Mouse (Mus musculus): ENCODE measurements at regions not wholly inside any gene's neighbourhood (a gene's known extent, or its start where the extent isn't known, plus 50 kb on each side); places are given as distances from the start of the nearest gene placed in this dataset.

DNA sequence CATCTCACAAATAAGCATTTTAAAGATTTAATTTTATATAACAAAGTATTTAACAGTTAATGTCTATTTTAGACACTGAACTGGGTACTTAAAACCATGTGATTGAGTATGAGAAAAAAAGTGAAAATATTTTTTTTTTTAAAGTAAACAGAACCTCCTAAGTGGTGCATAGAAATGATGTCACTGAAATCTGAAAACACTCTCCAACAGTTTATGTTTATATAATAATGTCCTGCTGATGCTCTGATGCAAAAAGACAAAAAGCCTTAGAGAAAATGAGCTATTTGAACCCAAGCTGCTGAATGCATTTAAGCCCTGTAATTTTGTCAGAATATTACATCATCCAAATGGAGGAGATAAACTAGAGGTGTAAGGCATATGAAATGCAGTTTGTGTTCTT, 3447.1 kb downstream of the 9330182O14Rik start:
- no peaks in the 10 kb centered on the region for H3K36me3 ChIP-seq (ENCODE audit: control insufficient read depth, insufficient read depth, low read length)
- no peaks in the 10 kb centered on the region for H3K27me3 ChIP-seq (ENCODE audit: control insufficient read depth, insufficient read depth, low read length)
- no peaks in the 10 kb centered on the region for H3K9me3 ChIP-seq (ENCODE audit: control insufficient read depth, low read depth, low read length)
- no peak overlapping the region for H3K4me2 ChIP-seq (replicated peaks; ENCODE audit: low read depth, low read length)
- H3K9ac ChIP-seq (replicated peaks; ENCODE audit: low read depth, low read length): no peak overlapping the region
- no peak overlapping the region for H3K27ac ChIP-seq (ENCODE audit: low read length)
- no peak for ATAC-seq (ENCODE audit: insufficient number of reproducible peaks, insufficient read depth, low FRiP score, low read depth)
- H3K4me1 ChIP-seq (ENCODE audit: control insufficient read depth, insufficient read depth, low read length): no peaks in the 10 kb centered on the region
- H3K4me3 ChIP-seq (ENCODE audit: low read depth, low read length): no peak overlapping the region

GRCm38 (mm10) chr15:43585751-43586150, 3451.6 kb downstream of the 9330182O14Rik start:
- Histone ChIP-seq H3K9ac (replicated peaks; ENCODE audit: low read depth, low read length) (no peak overlapping the region), H3K4me3 (ENCODE audit: low read depth, low read length) (no peak overlapping the region), H3K27me3 (ENCODE audit: control insufficient read depth, insufficient read depth, low read length) (no peaks in the 10 kb centered on the region), H3K4me2 (replicated peaks; ENCODE audit: low read depth, low read length) (no peak overlapping the region), H3K9me3 (ENCODE audit: control insufficient read depth, low read depth, low read length) (no peaks in the 10 kb centered on the region), H3K36me3 (ENCODE audit: control insufficient read depth, insufficient read depth, low read length) (no peaks in the 10 kb centered on the region), H3K27ac (ENCODE audit: low read length) (no peak overlapping the region), H3K4me1 (ENCODE audit: control insufficient read depth, insufficient read depth, low read length) (no peaks in the 10 kb centered on the region)
- WGBS: 87% methylated on average over 4 of the region's 4 CpGs
- no peak for ATAC-seq (ENCODE audit: insufficient number of reproducible peaks, insufficient read depth, low FRiP score, low read depth)

DNA sequence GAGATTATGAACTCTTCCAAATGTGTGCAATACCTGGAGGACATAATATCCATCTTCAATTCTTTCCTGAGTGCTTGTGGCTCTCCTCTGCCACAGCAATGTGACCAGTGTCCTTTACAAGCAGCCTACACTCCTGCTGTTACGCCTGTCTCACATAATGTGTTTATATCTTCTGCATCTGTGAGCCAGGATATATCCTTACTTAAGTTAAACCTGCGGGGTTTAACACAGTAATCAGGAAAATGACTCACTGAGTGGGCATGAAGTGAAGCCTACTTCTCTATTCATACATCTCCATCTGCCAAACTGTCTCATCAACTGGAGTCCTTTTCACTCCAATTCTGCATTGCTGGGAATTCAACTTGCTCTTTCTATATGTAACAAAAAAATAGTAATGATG, 3453.9 kb downstream of the 9330182O14Rik start:
- Histone ChIP-seq H3K27ac (ENCODE audit: low read length) (no peak overlapping the region), H3K27me3 (ENCODE audit: control insufficient read depth, insufficient read depth, low read length) (no peaks in the 10 kb centered on the region), H3K36me3 (ENCODE audit: control insufficient read depth, insufficient read depth, low read length) (no peaks in the 10 kb centered on the region), H3K4me2 (replicated peaks; ENCODE audit: low read depth, low read length) (no peak overlapping the region), H3K4me3 (ENCODE audit: low read depth, low read length) (no peak overlapping the region), H3K9ac (replicated peaks; ENCODE audit: low read depth, low read length) (no peak overlapping the region), H3K9me3 (ENCODE audit: control insufficient read depth, low read depth, low read length) (no peaks in the 10 kb centered on the region), H3K4me1 (ENCODE audit: control insufficient read depth, insufficient read depth, low read length) (no peaks in the 10 kb centered on the region)
- no peak for ATAC-seq (ENCODE audit: insufficient number of reproducible peaks, insufficient read depth, low FRiP score, low read depth)
- WGBS: 53% methylated on average over 2 of the region's 2 CpGs

GRCm38 (mm10) chr15:43607700-43608099, 3473.5 kb downstream of the 9330182O14Rik start:
- no peaks in the 10 kb centered on the region for H3K27me3 ChIP-seq (ENCODE audit: control insufficient read depth, insufficient read depth, low read length)
- H3K4me1 ChIP-seq (ENCODE audit: control insufficient read depth, insufficient read depth, low read length): no peaks in the 10 kb centered on the region
- no peak overlapping the region for H3K4me3 ChIP-seq (ENCODE audit: low read depth, low read length)
- no peak overlapping the region for H3K27ac ChIP-seq (ENCODE audit: low read length)
- WGBS: 79% methylated on average over 4 of the region's 4 CpGs
- ATAC-seq (ENCODE audit: insufficient number of reproducible peaks, insufficient read depth, low FRiP score, low read depth): no peak
- H3K9me3 ChIP-seq (ENCODE audit: control insufficient read depth, low read depth, low read length): no peaks in the 10 kb centered on the region
- H3K9ac ChIP-seq (replicated peaks; ENCODE audit: low read depth, low read length): no peak overlapping the region
- H3K4me2 ChIP-seq (replicated peaks; ENCODE audit: low read depth, low read length): no peak overlapping the region
- no peaks in the 10 kb centered on the region for H3K36me3 ChIP-seq (ENCODE audit: control insufficient read depth, insufficient read depth, low read length)

DNA sequence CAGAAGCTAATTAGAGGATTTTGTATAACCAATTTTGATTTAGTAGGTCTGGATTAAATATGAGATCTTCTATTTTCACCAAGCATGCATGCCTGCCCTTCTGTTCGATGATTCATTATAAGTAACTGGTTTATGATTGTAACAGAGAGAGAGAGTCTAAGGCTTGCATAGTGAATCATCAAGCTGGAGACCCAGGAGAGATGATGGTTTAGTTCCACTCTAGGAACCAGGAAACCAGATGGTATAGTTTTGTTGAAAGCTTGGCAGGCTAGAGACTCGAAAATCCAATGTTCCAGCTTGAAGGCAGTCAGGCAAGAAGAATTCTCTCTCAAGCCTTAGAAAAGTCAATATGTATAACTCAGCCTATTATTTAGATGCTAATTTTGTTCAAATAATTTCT, 3475.7 kb downstream of the 9330182O14Rik start:
- Histone ChIP-seq H3K4me3 (ENCODE audit: low read depth, low read length) (no peak overlapping the region), H3K4me2 (replicated peaks; ENCODE audit: low read depth, low read length) (no peak overlapping the region), H3K4me1 (ENCODE audit: control insufficient read depth, insufficient read depth, low read length) (no peaks in the 10 kb centered on the region), H3K36me3 (ENCODE audit: control insufficient read depth, insufficient read depth, low read length) (no peaks in the 10 kb centered on the region), H3K27ac (ENCODE audit: low read length) (no peak overlapping the region), H3K9me3 (ENCODE audit: control insufficient read depth, low read depth, low read length) (no peaks in the 10 kb centered on the region), H3K27me3 (ENCODE audit: control insufficient read depth, insufficient read depth, low read length) (no peaks in the 10 kb centered on the region), H3K9ac (replicated peaks; ENCODE audit: low read depth, low read length) (no peak overlapping the region)
- 85% methylated on average over 2 of the region's 2 CpGs for WGBS
- ATAC-seq (ENCODE audit: insufficient number of reproducible peaks, insufficient read depth, low FRiP score, low read depth): no peak

DNA sequence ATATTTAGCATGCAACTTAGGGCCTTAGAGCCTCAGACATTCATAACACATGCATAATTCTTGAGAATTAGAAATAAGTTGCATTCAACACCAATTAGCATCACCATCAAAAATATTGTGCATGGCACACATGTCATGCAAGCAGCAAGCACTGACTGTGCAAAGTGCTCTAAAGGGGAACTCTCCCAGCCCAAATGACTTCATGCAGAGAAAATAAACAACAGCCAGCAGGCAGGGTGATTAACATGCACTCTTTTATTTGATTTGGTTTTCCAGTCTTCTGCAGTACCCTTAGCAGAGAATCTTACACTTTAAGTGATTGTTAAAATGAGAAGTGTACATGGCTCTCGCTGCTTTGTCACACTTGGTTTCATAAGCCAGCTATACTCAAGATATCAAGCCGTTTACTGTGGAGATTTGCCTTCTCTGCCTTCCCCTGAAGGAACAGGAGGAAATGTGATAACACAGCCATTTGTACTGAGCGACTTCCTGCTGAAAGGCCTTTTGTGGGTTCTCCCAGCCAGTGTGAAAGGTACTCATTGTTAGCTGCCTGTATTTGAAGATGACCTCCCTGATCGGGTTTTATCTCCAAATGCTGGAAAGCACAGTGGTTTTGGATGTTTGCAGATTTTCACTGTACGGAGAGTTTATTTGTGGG, 3480.0 kb downstream of the 9330182O14Rik start:
- no peak overlapping the region for H3K4me3 ChIP-seq (ENCODE audit: low read depth, low read length)
- no peaks in the 10 kb centered on the region for H3K9me3 ChIP-seq (ENCODE audit: control insufficient read depth, low read depth, low read length)
- no peak for ATAC-seq (ENCODE audit: insufficient number of reproducible peaks, insufficient read depth, low FRiP score, low read depth)
- no peak overlapping the region for H3K4me2 ChIP-seq (replicated peaks; ENCODE audit: low read depth, low read length)
- no peaks in the 10 kb centered on the region for H3K27me3 ChIP-seq (ENCODE audit: control insufficient read depth, insufficient read depth, low read length)
- H3K27ac ChIP-seq (ENCODE audit: low read length): no peak overlapping the region
- no peaks in the 10 kb centered on the region for H3K36me3 ChIP-seq (ENCODE audit: control insufficient read depth, insufficient read depth, low read length)
- no peak overlapping the region for H3K9ac ChIP-seq (replicated peaks; ENCODE audit: low read depth, low read length)
- H3K4me1 ChIP-seq (ENCODE audit: control insufficient read depth, insufficient read depth, low read length): no peaks in the 10 kb centered on the region
- WGBS: 38% methylated on average over 5 of the region's 5 CpGs

DNA sequence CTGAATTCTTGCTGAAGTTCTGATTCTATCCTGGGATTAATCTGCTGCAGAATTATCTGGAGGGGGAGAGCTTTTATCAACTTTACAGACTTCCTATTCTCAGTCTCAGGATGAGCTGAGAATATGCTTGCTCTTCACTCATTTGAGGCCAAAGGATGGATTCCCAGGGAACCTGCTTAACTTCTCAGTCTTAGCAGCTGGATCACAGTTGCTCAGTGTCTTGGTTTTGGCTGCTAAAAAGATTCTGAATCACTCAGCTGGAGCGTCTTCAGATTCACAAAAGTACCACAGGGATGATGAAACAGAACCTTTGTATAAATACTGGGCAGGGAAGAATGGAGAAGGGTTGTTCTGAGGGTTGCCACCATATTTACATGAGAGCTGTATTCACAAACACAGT, 3481.6 kb downstream of the 9330182O14Rik start:
- no peak for ATAC-seq (ENCODE audit: insufficient number of reproducible peaks, insufficient read depth, low FRiP score, low read depth)
- Histone ChIP-seq H3K36me3 (ENCODE audit: control insufficient read depth, insufficient read depth, low read length) (no peaks in the 10 kb centered on the region), H3K4me3 (ENCODE audit: low read depth, low read length) (no peak overlapping the region), H3K9ac (replicated peaks; ENCODE audit: low read depth, low read length) (no peak overlapping the region), H3K9me3 (ENCODE audit: control insufficient read depth, low read depth, low read length) (no peaks in the 10 kb centered on the region), H3K27ac (ENCODE audit: low read length) (no peak overlapping the region), H3K4me1 (ENCODE audit: control insufficient read depth, insufficient read depth, low read length) (no peaks in the 10 kb centered on the region), H3K4me2 (replicated peaks; ENCODE audit: low read depth, low read length) (no peak overlapping the region), H3K27me3 (ENCODE audit: control insufficient read depth, insufficient read depth, low read length) (no peaks in the 10 kb centered on the region)
- WGBS: 82% methylated on average over 1 of the region's 1 CpGs

DNA sequence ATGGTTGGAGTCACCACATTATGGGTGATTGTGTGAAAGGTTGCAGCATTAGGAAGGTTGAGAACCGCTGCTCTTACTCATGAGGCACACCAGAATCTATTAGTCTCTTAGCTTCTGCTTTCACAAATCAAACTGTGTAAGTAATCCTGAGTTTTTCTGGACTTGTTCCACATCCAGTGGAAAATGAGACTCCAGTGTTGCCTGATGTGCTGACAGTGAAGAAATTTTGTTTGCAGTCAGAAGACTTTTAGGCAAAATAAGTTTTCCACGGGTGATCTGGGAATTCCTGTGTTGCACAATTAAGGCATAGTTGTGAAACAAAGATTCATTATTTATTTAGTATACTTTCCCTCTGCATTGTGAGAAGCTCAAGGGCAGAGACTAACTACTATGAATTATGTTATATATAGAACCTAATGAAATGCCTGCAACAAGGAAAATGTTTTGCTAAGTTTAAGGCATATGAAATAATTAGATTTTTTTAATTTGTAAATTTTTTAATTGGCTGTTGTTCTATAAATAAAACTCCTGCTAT, 3490.3 kb downstream of the 9330182O14Rik start:
- no peak overlapping the region for H3K4me3 ChIP-seq (ENCODE audit: low read depth, low read length)
- no peaks in the 10 kb centered on the region for H3K9me3 ChIP-seq (ENCODE audit: control insufficient read depth, low read depth, low read length)
- H3K27ac ChIP-seq (ENCODE audit: low read length): no peak overlapping the region
- no peak overlapping the region for H3K9ac ChIP-seq (replicated peaks; ENCODE audit: low read depth, low read length)
- 74% methylated on average over 2 of the region's 2 CpGs for WGBS
- no peak for ATAC-seq (ENCODE audit: insufficient number of reproducible peaks, insufficient read depth, low FRiP score, low read depth)
- no peaks in the 10 kb centered on the region for H3K4me1 ChIP-seq (ENCODE audit: control insufficient read depth, insufficient read depth, low read length)
- no peaks in the 10 kb centered on the region for H3K27me3 ChIP-seq (ENCODE audit: control insufficient read depth, insufficient read depth, low read length)
- no peak overlapping the region for H3K4me2 ChIP-seq (replicated peaks; ENCODE audit: low read depth, low read length)
- H3K36me3 ChIP-seq (ENCODE audit: control insufficient read depth, insufficient read depth, low read length): no peaks in the 10 kb centered on the region

DNA sequence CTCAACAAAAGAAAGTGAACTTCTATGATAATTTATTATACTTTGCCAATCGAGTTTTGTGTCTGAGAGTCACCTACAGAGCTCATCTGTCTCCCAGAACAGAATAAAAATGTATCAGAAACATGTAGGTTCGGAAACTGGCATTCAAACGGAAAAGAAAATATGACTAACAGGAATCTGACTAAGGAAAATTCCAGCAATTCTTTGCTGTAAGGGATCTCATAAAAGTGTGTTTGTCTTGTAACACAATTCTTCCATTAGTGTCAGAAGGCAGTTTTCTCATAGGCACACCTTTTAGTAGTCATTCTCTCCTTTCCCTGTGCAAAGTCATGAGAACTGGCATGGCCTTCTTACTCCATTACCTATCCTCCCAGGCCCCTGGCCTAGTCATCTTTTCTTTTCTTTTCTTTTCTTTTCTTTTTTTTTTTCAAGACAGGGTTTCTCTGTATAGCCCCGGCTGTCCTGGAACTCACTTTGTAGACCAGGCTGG, 3490.9 kb downstream of the 9330182O14Rik start:
- Histone ChIP-seq H3K9me3 (ENCODE audit: control insufficient read depth, low read depth, low read length) (no peaks in the 10 kb centered on the region), H3K9ac (replicated peaks; ENCODE audit: low read depth, low read length) (no peak overlapping the region), H3K27me3 (ENCODE audit: control insufficient read depth, insufficient read depth, low read length) (no peaks in the 10 kb centered on the region), H3K4me3 (ENCODE audit: low read depth, low read length) (no peak overlapping the region), H3K4me1 (ENCODE audit: control insufficient read depth, insufficient read depth, low read length) (no peaks in the 10 kb centered on the region), H3K27ac (ENCODE audit: low read length) (no peak overlapping the region), H3K4me2 (replicated peaks; ENCODE audit: low read depth, low read length) (no peak overlapping the region), H3K36me3 (ENCODE audit: control insufficient read depth, insufficient read depth, low read length) (no peaks in the 10 kb centered on the region)
- no peak for ATAC-seq (ENCODE audit: insufficient number of reproducible peaks, insufficient read depth, low FRiP score, low read depth)
- WGBS: 64% methylated on average over 4 of the region's 4 CpGs
